Mouse (Mus musculus): ENCODE measurements around the gene Perm1. TPM values are rescaled to one million over a fixed set of nuclear protein-coding genes. Genes with fewer than 3 reads are reported as not detected.

Gene Perm1
- total and polyA plus RNA-seq, 2 experiments from 2014 or later, result 1.7 to 1.9 TPM

GRCm38 (mm10) chr4:156203001-156203412 is 12.7 kb upstream of the Perm1 start, which contains the start of gene AW011738:
AW011738 (plus strand) TSS chr4:156203304.
- ATAC-seq (ENCODE audit: low FRiP score) (peak; percentile 67), DNase-seq (ENCODE audit: low spot score) (peak; percentile 79)
- peaks cover 7% of the 10 kb centered on the region; the same call in 1 of the 2 replicates for H3K27me3 ChIP-seq (ENCODE audit: insufficient read depth, low read length)
- H3K4me2 ChIP-seq (ENCODE audit: low read depth, low read length, poor library complexity, severe bottlenecking), result peak within 1 kb of the TSS; percentile 89
- WGBS, result 1% methylated on average over 33 of the region's 39 CpGs
- no peak for TF ChIP-seq CTCF (IDR thresholded peaks at IDR 0.05)
- no peaks in the 10 kb centered on the region for H3K36me3 ChIP-seq (ENCODE audit: insufficient read depth, low read length)
- H3K4me3 ChIP-seq (ENCODE audit: low read depth, low read length), result peak within 1 kb of the TSS; percentile 54
- H3K27ac ChIP-seq (ENCODE audit: low read depth, low read length), result peak within 1 kb of the TSS; percentile 73
- peaks cover 5% of the 10 kb centered on the region; the same call in 1 of the 2 replicates for H3K4me1 ChIP-seq (ENCODE audit: insufficient read depth, low read length)
- H3K9ac ChIP-seq (replicated peaks; ENCODE audit: low read length, poor library complexity, severe bottlenecking), result peak within 1 kb of the TSS; percentile 70
- no peaks in the 10 kb centered on the region for H3K9me3 ChIP-seq (ENCODE audit: low read length)

GRCm38 (mm10) chr4:156203413-156204131 is 12.1 kb upstream of the Perm1 start:
- under 1% methylated on average over 46 of the region's 49 CpGs for WGBS
- peaks cover 5% of the 10 kb centered on the region; the same call in 1 of the 2 replicates for H3K4me1 ChIP-seq (ENCODE audit: insufficient read depth, low read length)
- peak overlapping the region; percentile 89 for H3K4me2 ChIP-seq (ENCODE audit: low read depth, low read length, poor library complexity, severe bottlenecking)
- peaks cover 7% of the 10 kb centered on the region; the same call in 1 of the 2 replicates for H3K27me3 ChIP-seq (ENCODE audit: insufficient read depth, low read length)
- peak overlapping the region; percentile 54 for H3K4me3 ChIP-seq (ENCODE audit: low read depth, low read length)
- peak overlapping the region; percentile 73 for H3K27ac ChIP-seq (ENCODE audit: low read depth, low read length)
- peak overlapping the region; percentile 70 for H3K9ac ChIP-seq (replicated peaks; ENCODE audit: low read length, poor library complexity, severe bottlenecking)
- TF ChIP-seq CTCF (IDR thresholded peaks at IDR 0.05), result no peak
- ATAC-seq (ENCODE audit: low FRiP score) (peak; percentile 31; the same call in 1 of the 2 replicates), DNase-seq (ENCODE audit: low spot score) (no peak)
- H3K36me3 ChIP-seq (ENCODE audit: insufficient read depth, low read length), result no peaks in the 10 kb centered on the region
- H3K9me3 ChIP-seq (ENCODE audit: low read length), result no peaks in the 10 kb centered on the region

GRCm38 (mm10) chr4:156208872-156209271 is 6.8 kb upstream of the Perm1 start:
- no peak for TF ChIP-seq CTCF (IDR thresholded peaks at IDR 0.05)
- H3K9ac ChIP-seq (replicated peaks; ENCODE audit: low read length, poor library complexity, severe bottlenecking), result no peak overlapping the region
- 93% methylated on average over 4 of the region's 4 CpGs for WGBS
- H3K4me3 ChIP-seq (ENCODE audit: low read depth, low read length), result no peak overlapping the region
- no peak overlapping the region for H3K27ac ChIP-seq (ENCODE audit: low read depth, low read length)
- DNase-seq (ENCODE audit: low spot score) (no peak), ATAC-seq (ENCODE audit: low FRiP score) (no peak)
- H3K4me2 ChIP-seq (ENCODE audit: low read depth, low read length, poor library complexity, severe bottlenecking), result no peak overlapping the region
- no peaks in the 10 kb centered on the region for H3K4me1 ChIP-seq (ENCODE audit: insufficient read depth, low read length)
- H3K36me3 ChIP-seq (ENCODE audit: insufficient read depth, low read length), result no peaks in the 10 kb centered on the region
- H3K27me3 ChIP-seq (ENCODE audit: insufficient read depth, low read length), result 0 out of 2 replicates have a peak, but pooled peaks cover under 1% of the 10 kb centered on the region
- no peaks in the 10 kb centered on the region for H3K9me3 ChIP-seq (ENCODE audit: low read length)

- TF ChIP-seq CTCF (IDR thresholded peaks at IDR 0.05), result no peak
- Histone ChIP-seq H3K27me3 (ENCODE audit: insufficient read depth, low read length) (no peaks in the 10 kb centered on the region), H3K36me3 (ENCODE audit: insufficient read depth, low read length) (no peaks in the 10 kb centered on the region), H3K9ac (replicated peaks; ENCODE audit: low read length, poor library complexity, severe bottlenecking) (no peak overlapping the region), H3K9me3 (ENCODE audit: low read length) (no peaks in the 10 kb centered on the region), H3K4me2 (ENCODE audit: low read depth, low read length, poor library complexity, severe bottlenecking) (no peak overlapping the region), H3K27ac (ENCODE audit: low read depth, low read length) (no peak overlapping the region), H3K4me1 (ENCODE audit: insufficient read depth, low read length) (no peaks in the 10 kb centered on the region), H3K4me3 (ENCODE audit: low read depth, low read length) (no peak overlapping the region)
- WGBS, result 76% methylated on average over 13 of the region's 13 CpGs
- ATAC-seq (ENCODE audit: low FRiP score), result no peak
- DNase-seq (ENCODE audit: low spot score), result no peak
Observed at GRCm38 (mm10) chr4:156209963-156210635, 5.6 kb upstream of the Perm1 start.

- H3K27ac ChIP-seq (ENCODE audit: low read depth, low read length), result no peak overlapping the region
- H3K4me2 ChIP-seq (ENCODE audit: low read depth, low read length, poor library complexity, severe bottlenecking), result no peak overlapping the region
- H3K4me3 ChIP-seq (ENCODE audit: low read depth, low read length), result no peak overlapping the region
- no peak for TF ChIP-seq CTCF (IDR thresholded peaks at IDR 0.05)
- H3K9ac ChIP-seq (replicated peaks; ENCODE audit: low read length, poor library complexity, severe bottlenecking), result no peak overlapping the region
- H3K9me3 ChIP-seq (ENCODE audit: low read length), result no peaks in the 10 kb centered on the region
- no peaks in the 10 kb centered on the region for H3K27me3 ChIP-seq (ENCODE audit: insufficient read depth, low read length)
- H3K36me3 ChIP-seq (ENCODE audit: insufficient read depth, low read length), result no peaks in the 10 kb centered on the region
- WGBS, result 95% methylated on average over 13 of the region's 13 CpGs
- DNase-seq (ENCODE audit: low spot score), result no peak
- H3K4me1 ChIP-seq (ENCODE audit: insufficient read depth, low read length), result no peaks in the 10 kb centered on the region
- no peak for ATAC-seq (ENCODE audit: low FRiP score)
Observed at GRCm38 (mm10) chr4:156213134-156213533, 2.5 kb upstream of the Perm1 start.

- no peak overlapping the region for H3K9ac ChIP-seq (replicated peaks; ENCODE audit: low read length, poor library complexity, severe bottlenecking)
- H3K36me3 ChIP-seq (ENCODE audit: insufficient read depth, low read length), result no peaks in the 10 kb centered on the region
- 94% methylated on average over 2 of the region's 2 CpGs for WGBS
- H3K27me3 ChIP-seq (ENCODE audit: insufficient read depth, low read length), result no peaks in the 10 kb centered on the region
- no peak for TF ChIP-seq CTCF (IDR thresholded peaks at IDR 0.05)
- no peak for ATAC-seq (ENCODE audit: low FRiP score)
- no peak for DNase-seq (ENCODE audit: low spot score)
- no peaks in the 10 kb centered on the region for H3K4me1 ChIP-seq (ENCODE audit: insufficient read depth, low read length)
- H3K27ac ChIP-seq (ENCODE audit: low read depth, low read length), result no peak overlapping the region
- no peak overlapping the region for H3K4me2 ChIP-seq (ENCODE audit: low read depth, low read length, poor library complexity, severe bottlenecking)
- H3K4me3 ChIP-seq (ENCODE audit: low read depth, low read length), result no peak overlapping the region
- H3K9me3 ChIP-seq (ENCODE audit: low read length), result no peaks in the 10 kb centered on the region
Observed at GRCm38 (mm10) chr4:156216196-156216595, 528 bp downstream of the Perm1 start.
